ENCODE assay signal across 17 mouse cellular contexts in the genomic region with DNA sequence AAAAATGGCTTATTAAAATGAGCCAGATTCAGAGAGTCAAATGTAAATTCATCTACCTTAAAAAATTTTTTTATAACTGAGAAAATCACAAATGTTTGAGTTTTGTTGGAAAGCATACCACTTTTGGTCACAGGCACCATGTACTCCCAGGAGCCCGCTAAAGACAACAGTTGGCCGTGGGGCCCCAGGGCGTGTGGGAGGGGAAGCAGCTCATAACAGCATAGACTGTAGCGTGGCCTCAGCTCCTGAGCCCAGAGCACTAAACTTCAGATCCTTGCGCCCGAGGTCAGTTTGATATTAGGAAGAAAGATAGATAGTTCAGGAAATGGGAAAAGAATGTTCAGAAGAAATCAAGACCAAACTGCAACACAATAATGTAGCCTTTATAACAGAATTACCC.
"Had no signal": no experiment of that assay in that cellular context is flagged by ENCODE, and none has a peak within 500 bp of the region (broad histone marks: within the 10 kb centered on the region; RNA-seq: fewer than 3 reads in every experiment).

No protein-coding gene starts in this region.

- H3K4me1 ChIP-seq: hindbrain, embryonic 12.5 days; liver, embryonic 15.5 days; midbrain, embryonic 10.5 days had no signal

- ATAC-seq: hindbrain, embryonic 16.5 days had no signal

- H3K4me3 ChIP-seq: hindbrain, embryonic 12.5 days; limb, embryonic 12.5 days; liver, embryonic 15.5 days; midbrain, embryonic 10.5 days; myocyte; neural tube, embryonic 15.5 days had no signal

- H3K36me3 ChIP-seq: hindbrain, embryonic 12.5 days; limb, embryonic 12.5 days; liver, embryonic 15.5 days; midbrain, embryonic 10.5 days; neural tube, embryonic 15.5 days had no signal

- H3K9ac ChIP-seq: hindbrain, embryonic 12.5 days; limb, embryonic 12.5 days; liver, embryonic 15.5 days; neural tube, embryonic 15.5 days had no signal

- H3K27ac ChIP-seq: hindbrain, embryonic 12.5 days; liver, embryonic 15.5 days; midbrain, embryonic 10.5 days; neural tube, embryonic 15.5 days had no signal

- H3K9me3 ChIP-seq: liver, embryonic 15.5 days; neural tube, embryonic 15.5 days had no signal

- H3K27me3 ChIP-seq: hindbrain, embryonic 12.5 days; limb, embryonic 12.5 days; liver, embryonic 15.5 days; neural tube, embryonic 15.5 days had no signal

- H3K4me2 ChIP-seq: hindbrain, embryonic 12.5 days; limb, embryonic 12.5 days; liver, embryonic 15.5 days; neural tube, embryonic 15.5 days had no signal

- DNase-seq: kidney, adult 8-10 months; kidney, postnatal 25 days; layer of hippocampus, adult 9-11 months; layer of hippocampus, postnatal 36 days; lung, postnatal 4 days; midbrain, embryonic 14.5 days; retina, postnatal 1 day; right cerebral cortex, postnatal 14 days; thymus, adult 18-20 months; thymus, postnatal 14 days had no signal
